Mouse (Mus musculus): ENCODE data around the gene Calml3.

The Calml3 gene

DNA sequence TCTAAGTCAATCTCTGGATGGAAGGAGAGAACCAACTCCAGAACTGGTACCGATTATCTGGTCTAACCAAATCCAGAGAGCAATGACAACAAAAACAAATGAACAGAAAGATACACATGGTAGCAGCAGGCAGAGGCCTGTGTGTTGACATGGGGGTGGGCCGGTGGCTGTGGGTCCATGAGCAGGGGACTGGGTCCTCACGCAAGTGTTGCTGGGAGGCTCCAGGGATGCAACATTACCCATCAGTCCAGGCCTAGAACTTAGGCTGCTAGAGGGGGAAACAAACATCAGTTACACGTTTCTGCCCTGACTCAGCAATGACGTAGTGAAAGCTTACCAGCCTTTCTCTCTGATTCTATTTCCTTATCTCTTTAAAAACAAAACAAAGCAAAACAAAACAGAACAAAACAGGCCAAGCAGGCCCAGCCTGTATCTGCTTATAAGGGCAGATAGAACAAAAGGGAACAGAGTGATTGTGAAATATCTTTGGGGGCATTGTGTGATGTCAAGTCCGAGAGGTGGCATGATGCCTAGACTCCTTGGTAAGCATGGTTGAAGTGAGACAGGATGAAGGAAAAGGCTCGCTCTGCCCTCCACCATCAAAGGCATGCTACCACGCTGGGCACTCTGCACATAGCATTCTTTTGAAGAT lies 24.4 kb downstream of the Calml3 start:
- DNase-seq (ENCODE audit: low spot score) = no peak

GRCm38 (mm10) chr13:3778591-3779364 lies 25.3 kb downstream of the Calml3 start:
- no peak for DNase-seq (ENCODE audit: low spot score)

DNA sequence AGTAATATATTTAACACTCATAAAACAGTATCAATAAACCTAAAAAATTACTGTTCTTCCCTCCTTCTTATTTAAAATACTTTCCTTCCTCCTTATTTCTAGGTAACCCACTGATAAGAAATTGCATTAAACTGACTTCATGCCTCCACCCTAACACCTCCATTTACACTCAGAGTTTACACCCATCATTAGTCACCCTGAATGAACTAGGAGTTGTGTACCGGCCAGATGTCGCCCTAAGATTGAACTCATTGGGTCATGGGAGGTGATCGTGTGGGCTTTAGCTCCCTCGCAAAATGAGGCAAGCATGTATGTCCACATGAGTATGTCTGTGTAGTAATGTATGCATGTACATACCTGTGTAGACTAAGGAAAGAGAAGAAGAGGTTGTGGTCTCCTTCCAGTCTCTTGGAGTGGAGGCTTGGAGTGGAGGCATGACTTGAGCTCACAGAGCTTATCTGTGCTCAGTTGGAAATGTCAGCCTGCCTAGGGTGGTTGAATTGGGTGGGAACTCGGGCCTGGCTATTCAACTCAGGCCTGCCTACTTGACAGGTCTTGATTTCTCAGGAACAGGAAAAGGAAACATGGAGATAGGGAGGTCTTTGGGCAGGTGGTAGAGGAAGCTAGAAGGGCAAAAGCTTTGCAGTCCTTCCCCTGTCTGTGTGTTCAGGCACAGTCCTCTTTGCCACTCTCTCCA lies 26.8 kb downstream of the Calml3 start:
- no peak for DNase-seq (ENCODE audit: low spot score)

DNA sequence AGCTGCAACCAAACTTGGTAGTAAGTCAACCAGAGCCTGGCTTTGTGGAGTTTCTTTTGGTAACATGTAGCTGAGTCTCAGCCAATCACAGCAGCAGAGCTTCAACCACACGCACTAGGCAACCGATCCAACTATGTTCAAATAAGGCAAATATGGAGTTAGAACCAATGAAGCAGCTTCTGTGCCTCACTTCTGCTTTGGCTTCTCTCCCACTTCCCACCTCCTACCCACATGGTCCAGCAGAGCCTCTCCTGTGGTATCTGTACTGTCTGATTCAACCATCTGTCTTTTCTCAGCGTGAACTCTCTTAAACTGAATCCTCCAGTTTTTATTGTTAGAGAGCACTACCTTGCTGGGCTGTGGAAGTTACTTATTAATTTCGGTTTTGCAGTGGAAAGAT lies 27.7 kb downstream of the Calml3 start:
- peak; percentile 79 for DNase-seq (ENCODE audit: low spot score)

GRCm38 (mm10) chr13:3774991-3775390 lies 29.1 kb downstream of the Calml3 start:
- DNase-seq (ENCODE audit: low spot score) = no peak

- peak; percentile 36 for DNase-seq (ENCODE audit: low spot score)
Measured at GRCm38 (mm10) chr13:3774280-3774679, 29.8 kb downstream of the Calml3 start.

DNA sequence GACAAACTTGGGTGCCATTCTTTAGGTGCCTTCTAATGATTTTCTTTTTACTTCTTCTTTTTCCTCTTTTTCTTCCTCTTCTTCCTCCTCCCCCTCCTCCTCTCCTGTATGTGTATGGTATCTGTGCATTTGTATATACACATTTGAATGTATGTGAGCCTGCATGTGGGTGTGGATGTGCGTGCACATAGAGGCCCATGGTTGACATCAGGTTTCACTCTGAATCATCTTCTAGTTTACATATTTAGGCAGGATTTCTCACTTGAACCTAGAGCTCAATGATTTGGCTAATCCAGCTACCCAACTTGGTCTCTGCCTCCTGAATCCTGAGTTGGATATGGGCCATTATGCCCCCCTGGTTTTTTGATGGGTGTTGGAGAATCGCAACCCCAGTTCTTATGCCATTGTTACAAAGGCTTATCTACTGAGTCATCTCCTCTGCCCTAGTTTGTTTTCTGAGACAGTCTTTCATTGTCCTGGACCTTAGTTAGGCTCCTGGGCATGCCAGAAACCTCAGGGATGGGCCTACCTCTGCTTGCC lies 30.9 kb downstream of the Calml3 start:
- DNase-seq (ENCODE audit: low spot score) = no peak

GRCm38 (mm10) chr13:3771221-3771620 lies 32.9 kb downstream of the Calml3 start:
- DNase-seq (ENCODE audit: low spot score) = no peak

DNA sequence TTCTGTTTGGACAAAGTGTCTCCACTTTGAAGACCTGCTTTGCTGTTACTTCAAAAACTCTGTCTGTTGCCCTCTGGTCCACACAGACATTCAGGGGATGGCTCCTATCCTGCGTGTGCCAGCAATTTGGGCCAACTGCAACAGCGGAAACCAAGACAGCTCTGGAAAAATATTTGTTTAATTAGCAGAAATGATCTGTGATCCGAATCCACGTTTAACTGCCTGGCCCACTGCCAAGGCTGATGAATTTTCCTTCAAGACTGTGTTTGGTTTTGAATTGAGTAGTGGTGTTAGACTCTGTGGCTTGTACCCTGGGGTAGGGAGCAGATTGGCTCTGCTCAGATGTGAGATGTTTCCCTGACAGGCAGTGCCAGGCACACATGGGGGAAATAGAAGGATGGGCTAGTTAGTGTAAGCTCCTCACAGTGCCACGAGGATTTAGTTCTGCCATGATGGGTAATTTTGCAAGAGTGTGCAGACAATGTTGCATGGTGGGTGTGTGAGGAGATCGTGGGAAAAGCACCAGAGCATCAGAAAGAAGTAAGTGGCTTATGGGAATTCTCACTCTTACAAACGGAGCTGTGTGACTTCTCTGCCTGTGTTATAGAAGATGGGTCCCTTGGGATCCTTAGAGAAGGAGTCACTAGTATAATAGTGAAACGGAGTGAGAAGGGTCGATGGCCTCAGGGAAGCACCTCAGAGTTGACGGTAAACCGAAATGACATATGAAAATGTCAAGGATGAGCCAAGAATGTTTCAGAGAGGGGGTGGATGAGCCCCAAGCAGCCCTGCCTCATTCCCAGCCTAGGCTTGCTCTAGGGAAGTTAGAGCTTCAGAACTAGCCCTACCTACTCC lies 33.7 kb downstream of the Calml3 start:
- DNase-seq (ENCODE audit: low spot score) = peak; percentile 15

DNA sequence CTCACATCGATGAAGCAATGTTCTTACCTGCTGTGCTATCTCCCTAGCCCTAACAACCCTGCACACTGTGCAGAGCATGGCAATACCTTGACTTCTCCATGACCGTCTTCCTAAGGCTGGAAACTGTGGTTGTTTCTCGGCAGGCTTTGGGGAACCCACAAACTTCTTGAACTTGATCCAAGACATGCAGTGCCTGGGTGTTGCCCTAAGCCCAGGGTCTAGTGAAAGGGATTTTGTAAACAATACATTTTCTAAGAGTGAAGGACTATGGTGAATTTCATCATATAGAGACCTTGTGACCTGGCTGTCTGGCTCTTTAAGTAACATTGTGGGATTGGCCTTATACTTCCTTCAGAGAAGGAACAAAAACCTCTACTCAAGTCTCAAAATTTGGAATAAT lies 34.6 kb downstream of the Calml3 start:
- DNase-seq (ENCODE audit: low spot score) = no peak

DNA sequence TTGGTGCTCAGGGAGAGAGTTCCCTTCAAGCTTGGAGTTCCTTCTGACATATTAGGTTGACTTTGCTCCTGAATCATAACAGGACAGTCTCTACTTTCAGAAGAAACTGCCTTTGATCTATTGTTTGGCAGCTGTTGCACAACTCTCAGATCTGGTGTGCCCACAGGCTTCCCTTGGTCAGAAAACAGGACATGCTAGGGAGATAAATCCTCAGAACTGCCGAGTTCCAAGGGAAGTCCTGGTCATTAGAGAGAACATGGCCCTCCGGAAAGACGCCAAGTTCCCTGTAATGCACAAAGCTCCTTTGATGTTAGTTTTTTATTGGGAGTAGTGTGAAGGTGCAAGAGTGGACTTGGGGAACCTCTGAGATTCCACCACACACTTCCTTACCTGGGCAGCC lies 35.5 kb downstream of the Calml3 start:
- no peak for DNase-seq (ENCODE audit: low spot score)

DNA sequence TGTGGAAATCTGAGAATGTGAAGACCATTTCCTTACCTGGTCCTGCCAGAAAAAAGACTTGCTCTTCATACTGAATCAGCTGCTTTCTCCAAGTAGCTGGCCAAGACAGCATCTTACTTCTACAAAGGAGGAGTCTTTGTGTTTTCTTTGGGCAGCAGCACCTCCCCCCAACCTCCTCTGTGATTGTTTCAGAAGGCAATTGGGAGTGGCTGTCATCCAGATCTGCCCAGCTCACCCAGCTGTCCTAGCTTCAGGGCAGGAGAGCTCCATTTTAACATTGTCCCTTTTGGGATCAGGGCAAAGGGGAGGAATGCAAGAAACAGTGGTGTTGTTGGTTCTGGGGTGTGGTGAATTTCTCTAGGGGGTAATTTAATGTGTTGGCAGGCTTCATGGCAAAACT lies 37.0 kb downstream of the Calml3 start:
- no peak for DNase-seq (ENCODE audit: low spot score)

DNA sequence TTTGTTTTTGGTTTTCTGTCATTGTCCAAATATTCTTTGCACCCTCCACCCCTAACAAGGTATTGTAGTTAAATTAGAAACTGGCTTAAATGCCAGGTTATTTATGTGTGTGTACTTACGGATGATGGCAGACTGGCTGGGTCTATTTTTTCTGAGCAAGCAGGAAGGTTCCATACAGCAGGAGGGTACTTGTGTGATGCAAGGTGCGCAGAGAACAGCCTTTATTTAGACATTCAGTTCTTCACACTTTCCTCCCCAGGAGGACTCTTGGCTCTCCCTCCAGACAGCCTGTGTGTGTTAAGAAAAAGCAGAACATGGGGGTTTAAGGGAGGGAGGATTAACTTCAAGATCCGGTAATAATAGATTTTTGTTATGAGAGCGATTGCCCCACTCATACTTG lies 38.3 kb downstream of the Calml3 start:
- DNase-seq (ENCODE audit: low spot score) = no peak

DNA sequence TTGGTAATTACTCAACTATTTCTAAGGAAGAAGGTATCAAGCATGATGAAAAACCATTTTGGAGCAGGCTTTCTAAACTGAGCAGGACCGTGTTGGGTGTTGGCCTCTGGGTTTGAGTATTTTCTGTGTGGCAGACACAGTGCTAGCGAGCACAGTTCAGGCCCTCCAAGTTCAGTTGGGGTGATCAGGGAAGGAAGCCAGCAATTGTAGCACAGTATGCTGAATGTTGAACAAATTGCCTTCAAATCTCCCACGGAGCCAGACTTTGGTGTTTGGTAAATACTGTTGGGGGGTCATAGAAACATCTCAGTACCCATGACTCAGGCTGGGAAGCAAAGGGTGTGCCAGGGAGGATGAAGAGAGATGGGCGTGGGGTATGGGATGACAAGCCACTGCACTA lies 43.0 kb downstream of the Calml3 start:
- DNase-seq (ENCODE audit: low spot score) = no peak

- DNase-seq (ENCODE audit: low spot score) = no peak
Measured at GRCm38 (mm10) chr13:3758347-3758746, 45.8 kb downstream of the Calml3 start.

GRCm38 (mm10) chr13:3753291-3753690 lies 50.8 kb downstream of the Calml3 start:
- no peak for DNase-seq (ENCODE audit: low spot score)

Measured in layer of hippocampus, adult 11-12 months (tissue).